Mouse (Mus musculus) left cerebral cortex, postnatal 10 days (tissue): ENCODE measurements around the gene Sox11. TPM values are rescaled to one million over a fixed set of nuclear protein-coding genes. Genes with fewer than 3 reads are reported as not detected.
A peak's percentile ranks its signal among the peaks of the same experiment; 100 is the strongest.

Source experiments
- DNase-seq, 2 experiments: peaks; one replicate each; pipeline ENCODE4 v3.0.0; 2021 to 2022; ENCODE audit warnings: low spot score in 2 of 2, mixed read lengths in 1 of 2; ENCODE audit errors: extremely low spot score in 1 of 2
- intact Hi-C: fragments of 180-260 bp; cut with DNase I; formaldehyde crosslinking; loops from one replicate; pipeline ENCODE4 v1.15.1; 2025
- total RNA-seq, 2 experiments: library from RNA; stranded (reverse); gene quantifications; 2 replicates each; pipeline ENCODE4 v1.2.3; 2021

Sox11 gene
- total RNA-seq, 2 experiments from 2014 or later: 26.1 to 29.8 TPM

DNA sequence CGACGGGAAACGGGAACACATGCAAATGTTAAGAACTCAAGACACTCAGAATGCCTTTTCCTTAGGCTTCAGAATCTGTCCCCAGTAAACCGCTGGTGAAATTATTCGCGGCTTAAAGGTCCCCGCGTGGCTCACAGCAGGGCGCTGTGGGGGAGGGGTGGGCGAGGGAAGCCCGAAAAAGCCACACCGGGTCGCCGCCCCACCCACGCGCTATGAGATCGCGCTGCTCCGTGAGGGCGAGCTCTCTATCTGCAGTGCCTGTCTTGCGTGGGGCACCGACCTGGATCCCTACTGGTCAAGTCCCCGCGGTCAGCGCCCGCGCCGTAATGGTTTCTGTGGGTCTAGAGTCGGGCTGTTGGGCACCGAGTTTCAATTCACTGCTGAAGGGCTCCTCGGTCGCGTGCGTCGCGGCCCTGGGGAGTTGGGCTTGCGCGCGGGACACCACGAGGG, 3.6 kb downstream of the Sox11 start:
- peak; percentile 41 to 75 for DNase-seq
- intact Hi-C loops: loop anchor here (2.0 to 10.0 kb wide), 3 partner anchors 94 to 276 kb away; no protein-coding TSS in a partner anchor

DNA sequence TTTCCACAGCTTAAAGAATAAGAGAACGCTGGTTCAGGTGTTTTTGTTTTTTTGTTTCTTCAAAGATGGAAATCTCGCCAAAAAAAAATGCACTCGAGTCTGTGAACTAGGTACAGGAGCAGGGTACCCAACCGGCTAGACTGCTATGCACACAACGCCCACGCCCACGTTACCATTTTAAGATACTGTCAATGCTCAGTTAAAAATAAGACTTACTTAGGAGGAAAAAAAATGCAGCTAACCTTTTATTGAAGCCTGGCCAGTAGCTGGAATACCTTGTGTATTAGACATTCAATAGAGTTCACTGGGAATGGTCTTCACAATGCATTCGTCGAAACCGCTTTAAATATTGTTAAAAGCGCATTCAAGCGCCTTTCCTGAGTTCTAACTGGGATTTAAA, 4.3 kb downstream of the Sox11 start:
- peak; percentile 36 to 47 for DNase-seq
- intact Hi-C loops: loop anchor here (2.0 to 10.0 kb wide), 3 partner anchors 93 to 275 kb away; no protein-coding TSS in a partner anchor

DNA sequence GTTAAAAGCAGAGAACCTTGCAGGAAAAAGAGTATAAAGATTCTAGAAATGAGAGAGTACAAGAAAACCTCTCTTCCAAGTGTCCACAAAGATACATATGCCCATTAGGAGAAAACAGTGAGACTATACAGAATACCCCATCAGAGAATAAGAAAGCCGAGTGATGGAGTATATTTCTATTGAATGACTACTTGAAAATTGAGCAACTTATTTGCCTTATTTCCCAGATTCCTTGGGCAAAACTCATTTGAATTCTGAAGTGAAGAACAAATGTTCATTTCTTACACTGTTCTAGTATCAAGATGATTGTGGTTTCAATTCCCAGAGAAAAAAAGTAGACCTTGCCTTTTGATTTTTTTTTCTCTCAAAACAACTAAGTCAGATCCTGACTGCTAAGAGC, 4.9 kb downstream of the Sox11 start:
- DNase-seq: no peak
- intact Hi-C loops: loop anchor here (5.0 to 10.0 kb wide), 2 partner anchors 93 to 195 kb away; no protein-coding TSS in a partner anchor

DNA sequence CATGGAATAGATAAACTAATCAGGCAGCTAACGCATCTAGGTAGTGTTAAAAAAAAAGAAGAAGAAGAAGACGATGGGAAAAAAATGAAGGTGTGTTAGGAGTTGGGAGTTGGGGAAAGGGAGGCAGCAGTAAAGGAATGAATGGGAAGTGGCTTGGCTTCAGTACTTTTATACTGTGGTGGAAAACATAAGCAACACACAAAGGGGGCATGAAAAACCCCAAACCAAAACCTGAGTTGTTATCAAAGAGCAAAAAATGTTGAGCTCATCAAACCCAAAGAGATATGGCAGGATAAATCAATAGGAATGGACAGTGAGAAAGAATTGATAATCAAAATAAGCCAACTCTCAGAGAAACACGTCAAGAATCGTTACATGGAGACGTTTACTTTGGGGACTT, 5.6 kb downstream of the Sox11 start:
- no peak for DNase-seq
- intact Hi-C loops: loop anchor here (5.0 to 10.0 kb wide), 2 partner anchors 92 to 194 kb away; no protein-coding TSS in a partner anchor

DNA sequence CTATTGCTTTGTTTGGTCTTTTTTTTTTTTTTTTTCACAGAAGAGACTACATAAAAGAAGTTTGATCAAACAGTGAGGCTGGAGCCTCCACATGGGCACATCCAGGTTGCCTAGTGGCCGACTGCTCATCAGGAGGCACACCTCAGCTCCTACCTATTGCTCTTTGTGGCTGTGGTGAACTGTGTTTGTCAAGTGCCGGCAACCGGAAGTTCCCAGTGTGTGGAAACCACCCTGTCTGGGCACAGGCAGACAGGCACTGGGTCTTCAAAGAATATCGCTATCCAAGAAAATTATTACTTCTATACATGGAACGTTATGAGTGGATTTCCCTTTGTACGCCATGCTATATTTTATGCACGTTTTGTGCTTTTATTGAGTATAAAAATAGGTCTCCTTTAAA, 6.0 kb downstream of the Sox11 start:
- no peak for DNase-seq
- intact Hi-C loops: loop anchor here (5.0 to 10.0 kb wide), 2 partner anchors 92 to 194 kb away; no protein-coding TSS in a partner anchor

DNA sequence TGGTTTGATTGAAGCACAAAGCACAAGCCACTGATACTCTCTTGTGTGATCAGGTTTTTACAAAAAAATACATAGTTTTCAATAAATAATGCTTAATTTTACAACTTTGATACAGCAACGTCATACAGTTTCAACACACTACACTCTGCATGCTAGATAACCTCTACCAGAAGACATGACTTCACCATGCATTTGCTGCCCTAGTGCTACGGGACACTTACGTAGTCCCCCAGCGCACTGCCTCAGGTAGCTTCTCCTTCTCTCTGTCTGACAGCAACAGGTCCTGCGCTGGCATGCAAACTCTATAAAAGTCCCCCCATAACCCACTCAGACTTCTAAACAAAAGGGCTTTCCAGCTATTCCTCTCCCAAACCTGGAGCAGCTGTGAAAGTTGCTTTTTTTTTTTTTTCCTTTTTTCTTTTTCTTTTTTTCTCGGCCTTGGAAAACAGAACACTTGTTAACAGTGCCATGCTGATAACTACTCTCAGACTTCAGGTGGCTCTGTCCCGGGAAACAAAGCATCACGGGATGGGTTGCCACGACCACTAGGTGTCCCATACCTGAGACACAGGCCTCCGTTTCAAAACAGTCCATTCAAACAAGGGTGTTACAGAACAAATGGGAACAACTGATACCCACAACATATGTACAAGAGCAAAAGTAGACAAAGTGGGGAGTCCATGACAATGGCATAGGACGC, 6.9 kb downstream of the Sox11 start:
- intact Hi-C loops: loop anchor here (5.0 to 10.0 kb wide), 2 partner anchors 91 to 193 kb away; no protein-coding TSS in a partner anchor
- DNase-seq: no peak

DNA sequence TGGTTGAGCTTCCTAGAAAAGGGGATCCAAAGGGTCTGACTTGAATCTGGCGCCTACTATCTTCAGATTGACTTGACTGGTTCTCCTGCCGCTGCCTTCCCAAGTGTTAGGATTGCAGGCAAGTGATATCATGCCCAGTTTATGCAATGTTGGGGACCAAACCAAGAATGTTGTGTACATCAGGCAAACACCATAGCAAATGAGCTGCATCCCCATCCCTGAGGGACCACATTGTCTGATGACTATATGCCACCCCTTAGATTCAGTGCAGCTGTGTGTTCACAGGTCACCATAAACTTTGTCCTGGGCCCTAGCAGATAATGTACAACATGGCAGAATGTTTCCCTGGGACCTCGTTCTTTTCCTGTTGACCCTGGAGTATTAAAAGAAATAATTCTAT, 8.8 kb downstream of the Sox11 start:
- DNase-seq: no peak
- intact Hi-C loops: loop anchor here (10.0 kb wide), 1 partner anchor 89 kb away; no protein-coding TSS in a partner anchor

DNA sequence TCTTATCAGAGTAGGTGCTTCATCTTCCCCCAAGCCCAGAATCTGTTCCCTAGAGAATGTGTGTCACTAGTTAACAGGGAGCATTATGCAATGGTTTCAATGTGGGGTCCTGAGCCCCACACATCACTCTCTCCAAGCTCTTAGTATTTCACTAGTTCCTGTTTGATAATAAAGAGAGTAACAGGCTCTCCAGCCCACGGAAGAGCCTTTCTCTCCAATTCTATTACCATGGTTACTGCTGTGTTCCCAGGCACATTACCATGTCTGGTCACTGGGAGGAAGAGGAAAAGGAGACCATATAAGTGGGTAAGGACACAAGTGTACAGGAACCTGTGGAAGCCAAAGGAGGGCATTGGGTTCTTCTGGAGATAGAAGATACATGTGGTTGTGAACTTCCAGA, 19.0 kb downstream of the Sox11 start:
- intact Hi-C loops: no loop called here

DNA sequence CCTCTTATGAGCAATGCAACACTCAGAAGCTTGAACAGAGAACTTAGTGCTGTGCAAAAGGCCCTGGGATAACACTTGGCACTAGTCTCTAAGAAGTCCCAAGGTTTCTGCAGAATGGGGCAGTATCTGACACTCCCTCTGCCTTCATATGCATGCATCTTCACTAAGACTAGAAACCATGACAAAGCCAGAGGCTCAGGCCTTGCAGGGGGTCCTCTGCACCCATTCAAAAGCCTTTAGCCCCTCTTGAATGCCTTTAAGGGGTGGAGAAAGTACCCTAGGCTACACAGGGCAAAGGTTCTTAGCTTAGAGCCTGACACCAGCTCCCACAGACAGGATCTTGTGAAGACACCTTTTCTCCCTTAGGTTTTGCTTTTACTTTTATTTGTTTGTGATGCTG, 21.7 kb downstream of the Sox11 start:
- intact Hi-C loops: no loop called here

More for the DNA sequence above, 19.0 kb downstream of the Sox11 start:
- DNase-seq: no peak

DNA sequence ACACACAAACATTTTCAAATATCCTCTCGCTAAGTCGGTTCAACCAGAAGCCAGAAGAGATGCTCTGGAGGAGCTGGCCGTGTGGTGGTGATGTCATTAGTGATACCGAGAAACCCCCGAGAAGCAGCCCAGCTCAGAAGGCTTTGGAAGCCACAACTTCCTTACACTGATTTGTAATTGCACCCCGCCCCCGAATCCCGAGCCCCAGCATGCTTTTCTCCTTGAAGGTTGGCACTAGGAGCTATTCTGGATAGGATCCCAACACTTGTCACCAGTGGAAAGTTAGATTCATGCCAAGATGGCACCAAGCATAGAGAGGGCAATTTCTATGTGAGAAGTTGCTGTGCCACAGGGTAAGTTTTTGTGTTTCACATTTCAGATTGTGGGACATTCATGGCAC, 29.4 kb downstream of the Sox11 start:
- DNase-seq: peak; percentile 24 to 27

More for the DNA sequence above, 21.7 kb downstream of the Sox11 start:
- DNase-seq: no peak

DNA sequence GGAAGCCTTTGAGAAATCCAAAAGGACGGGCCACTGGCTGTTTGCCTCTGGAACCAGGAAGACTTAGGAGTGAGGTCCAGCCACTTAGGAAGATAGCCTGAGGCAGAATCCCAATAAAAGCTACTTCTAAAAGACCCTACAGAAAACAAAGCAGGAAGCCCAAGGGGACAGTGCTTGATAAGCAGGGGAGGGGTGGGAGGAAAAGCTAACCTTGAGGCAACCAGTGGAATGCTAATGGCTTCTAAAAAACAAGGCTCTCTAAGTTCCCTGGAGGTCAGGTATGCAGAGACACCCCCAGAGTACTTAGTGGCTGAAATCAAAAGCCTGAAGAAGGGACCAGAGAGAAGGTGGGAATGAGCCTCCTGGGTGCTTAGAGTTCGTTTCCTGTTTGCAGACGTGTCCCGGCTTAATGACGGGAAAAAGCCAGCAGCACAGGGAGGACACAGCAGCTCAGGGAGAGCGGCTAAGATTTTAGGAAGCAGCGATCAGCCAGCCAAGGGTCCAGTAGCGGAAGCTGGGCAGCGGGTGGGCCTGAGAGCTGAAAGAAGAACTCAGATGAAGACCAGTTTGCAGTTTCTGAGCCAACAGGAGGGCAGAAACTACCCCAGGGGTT, 30.4 kb downstream of the Sox11 start:
- DNase-seq: no peak
- intact Hi-C loops: no loop called here

More for the DNA sequence above, 29.4 kb downstream of the Sox11 start:
- intact Hi-C loops: no loop called here

DNA sequence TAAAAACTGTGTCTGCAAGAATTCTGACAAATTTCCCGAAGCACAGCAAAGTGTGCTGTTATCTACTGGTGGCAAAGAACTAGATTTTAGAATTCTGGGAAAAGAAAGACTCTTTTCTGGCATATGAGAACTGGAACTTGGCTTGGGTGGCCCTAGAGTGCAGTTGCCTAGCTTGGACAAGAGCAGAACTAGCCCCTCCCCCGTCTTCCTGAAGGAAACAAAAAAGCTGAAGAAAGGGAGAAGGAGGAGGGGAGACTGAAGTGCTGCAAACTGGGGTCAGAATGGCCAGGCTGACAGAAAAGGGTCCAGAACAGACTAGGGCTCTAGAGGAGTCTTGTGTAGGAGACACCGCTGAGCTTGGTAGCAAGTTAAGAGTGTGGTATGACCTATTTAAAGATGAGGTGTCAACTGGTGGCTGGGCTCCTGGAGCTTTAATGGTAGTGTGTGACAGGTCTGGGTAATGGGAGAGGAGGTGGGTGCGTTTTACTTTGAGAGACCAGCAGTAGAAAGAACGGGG, 31.0 kb downstream of the Sox11 start:
- intact Hi-C loops: no loop called here
- DNase-seq: no peak

DNA sequence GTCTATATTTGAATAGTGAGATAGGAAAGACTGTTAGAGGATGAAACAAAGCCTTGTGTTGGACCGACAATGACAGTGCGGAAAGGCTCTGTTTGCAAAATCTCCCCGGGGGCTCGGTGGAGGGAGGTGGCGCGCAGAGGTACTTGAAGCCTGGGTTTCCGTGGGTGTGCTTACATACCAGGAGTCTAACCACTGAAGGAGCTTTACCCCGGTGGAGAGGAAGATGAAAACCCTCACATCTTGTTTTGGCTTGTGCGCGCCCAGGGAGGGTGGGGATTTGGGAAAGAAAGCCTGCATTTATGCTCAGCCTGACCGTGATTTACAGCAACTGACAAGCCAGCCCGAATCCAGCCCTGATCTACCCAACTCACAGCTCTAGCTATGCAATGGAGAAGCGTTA, 31.7 kb downstream of the Sox11 start:
- intact Hi-C loops: no loop called here

DNA sequence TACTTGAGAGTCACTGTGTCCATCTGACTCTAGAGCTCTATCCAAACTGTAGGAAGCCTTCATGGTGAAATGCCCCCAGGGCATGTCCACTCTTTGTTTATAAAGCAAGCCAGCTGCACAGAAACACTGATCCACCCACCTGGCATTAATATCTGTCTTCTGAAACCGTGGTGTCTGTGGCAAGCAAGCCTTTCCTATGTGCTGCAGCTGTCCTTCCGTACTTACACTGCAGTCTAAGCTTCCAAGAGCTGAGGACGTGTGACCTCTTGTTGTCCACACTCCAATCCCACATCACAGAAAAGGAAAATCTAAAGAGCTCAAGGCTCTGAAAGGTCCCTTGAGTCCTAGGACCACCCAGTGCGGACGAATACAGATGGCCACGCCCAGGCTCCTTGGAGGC, 32.4 kb downstream of the Sox11 start:
- DNase-seq: no peak

More for the DNA sequence above, 31.7 kb downstream of the Sox11 start:
- no peak for DNase-seq

DNA sequence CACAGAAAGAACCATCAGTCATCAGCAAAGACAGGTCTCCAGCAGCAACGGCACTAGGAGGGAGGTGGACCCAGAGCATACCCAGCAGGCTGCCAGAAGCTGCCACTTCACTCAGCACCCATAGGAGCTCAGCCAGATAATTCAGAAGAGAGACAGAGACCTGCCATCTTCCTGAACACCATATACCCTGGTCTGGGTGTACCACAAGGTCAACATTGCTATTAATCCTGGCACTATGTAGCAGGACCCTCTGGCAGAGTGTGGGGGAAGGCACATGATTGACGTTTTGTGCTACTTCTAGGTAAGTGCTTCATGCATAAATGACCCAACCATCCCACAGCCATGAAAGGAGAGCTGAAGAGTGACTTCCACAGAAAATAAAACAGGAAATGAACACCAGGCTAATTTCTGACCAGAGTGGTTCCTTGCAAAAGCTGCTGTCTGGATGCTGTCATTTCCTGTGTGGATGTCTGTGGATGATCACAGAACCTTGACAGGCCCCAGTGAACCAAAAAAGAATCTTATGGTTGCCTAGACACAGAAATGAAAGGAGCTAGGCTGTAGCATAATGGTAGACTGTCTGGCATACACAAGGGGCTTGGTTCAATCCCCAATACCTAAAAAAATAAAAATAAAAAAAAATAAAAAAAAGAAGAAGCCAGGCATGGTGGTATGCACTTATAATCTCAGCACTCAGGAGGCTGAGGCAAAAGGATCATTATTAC, 37.5 kb downstream of the Sox11 start:
- intact Hi-C loops: no loop called here
- DNase-seq: no peak

More for the DNA sequence above, 32.4 kb downstream of the Sox11 start:
- intact Hi-C loops: no loop called here

DNA sequence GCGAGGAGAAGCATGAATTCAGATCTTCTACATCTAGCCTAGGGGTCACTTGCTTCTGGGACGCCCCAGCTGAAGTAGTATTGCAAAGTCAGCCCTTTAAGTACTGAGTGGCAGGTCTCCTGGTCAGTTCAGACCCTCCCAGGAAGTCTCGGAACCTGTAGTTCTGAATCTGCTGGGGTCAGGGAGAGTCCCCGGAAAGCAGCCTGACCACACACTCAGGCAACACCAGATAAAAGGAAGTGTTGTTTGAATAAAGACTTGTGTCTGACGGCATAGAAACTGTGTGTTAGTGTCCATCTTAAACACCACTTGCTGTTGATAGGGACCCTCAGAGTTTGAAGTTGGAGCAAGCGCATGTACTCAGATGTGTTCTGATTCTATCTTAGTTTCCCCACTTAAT, 39.2 kb downstream of the Sox11 start:
- DNase-seq: no peak
- intact Hi-C loops: no loop called here

DNA sequence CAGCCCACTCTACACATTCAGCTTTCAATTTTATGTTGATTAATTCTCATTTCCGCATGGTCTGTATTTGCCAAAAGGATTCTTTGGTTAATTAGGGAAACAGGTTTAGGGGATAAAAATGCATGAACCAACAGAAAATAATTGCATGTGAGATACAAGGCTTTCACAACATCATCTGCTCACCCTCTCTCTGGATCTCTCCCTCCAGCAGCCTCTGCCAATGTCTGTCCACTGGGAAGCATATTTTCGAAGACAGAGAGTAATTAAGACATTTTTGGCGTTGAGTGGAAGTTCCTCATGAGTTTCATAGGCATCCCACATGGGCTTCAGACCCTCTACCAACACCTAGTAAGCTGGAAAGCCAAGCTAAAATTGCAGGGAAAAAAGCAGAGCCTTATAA, 43.7 kb downstream of the Sox11 start:
- intact Hi-C loops: no loop called here
- DNase-seq: no peak

DNA sequence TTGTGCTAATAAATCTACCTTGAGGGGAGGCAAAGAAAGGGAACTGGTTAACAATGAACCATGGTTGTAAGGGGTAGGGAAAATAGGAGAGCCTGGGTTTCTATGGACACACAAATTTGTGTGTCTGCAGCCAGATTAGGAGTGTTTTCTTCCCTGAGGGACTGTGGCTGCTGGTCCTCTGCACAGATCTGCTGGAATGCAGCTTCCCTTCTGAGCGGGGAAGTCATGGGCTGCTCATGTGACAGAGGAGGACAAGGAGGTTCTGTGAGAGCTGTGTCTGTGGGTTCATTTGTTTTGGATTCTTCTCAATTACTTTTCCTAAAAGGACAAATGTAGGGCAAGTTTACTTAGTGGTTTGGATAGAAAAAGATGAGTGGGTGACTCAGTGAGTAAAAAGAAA, 48.2 kb downstream of the Sox11 start:
- intact Hi-C loops: no loop called here

DNA sequence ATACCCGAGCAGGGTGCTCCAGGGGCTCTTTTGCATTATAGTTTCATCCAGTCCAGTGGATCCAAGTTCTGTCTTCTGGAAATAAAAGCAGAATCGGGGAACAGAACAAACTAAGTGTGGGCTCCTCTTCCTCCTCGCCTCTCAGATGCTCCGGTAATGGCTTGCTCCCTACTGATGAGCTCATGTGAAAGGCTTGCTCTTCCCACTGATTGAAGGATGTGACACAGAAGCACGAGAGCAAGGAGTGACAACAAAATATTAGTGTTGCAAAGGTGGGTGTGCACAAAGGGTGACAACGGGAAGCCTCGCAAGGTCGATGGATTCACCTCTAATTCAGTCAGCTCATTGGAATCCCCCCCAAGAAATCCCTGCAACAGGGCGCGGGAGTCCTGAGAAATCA, 48.6 kb downstream of the Sox11 start:
- no peak for DNase-seq
- intact Hi-C loops: no loop called here

More for the DNA sequence above, 48.2 kb downstream of the Sox11 start:
- DNase-seq: no peak
